Mouse (Mus musculus): ENCODE data around the gene Vgll4. TPM values are rescaled to one million over a fixed set of nuclear protein-coding genes. Genes with fewer than 3 reads are reported as not detected.
A peak's percentile ranks its signal among the peaks of the same experiment; 100 is the strongest.

The Vgll4 gene
- polyA plus RNA-seq, 2 experiments, result 4.6 to 5.5 TPM

DNA sequence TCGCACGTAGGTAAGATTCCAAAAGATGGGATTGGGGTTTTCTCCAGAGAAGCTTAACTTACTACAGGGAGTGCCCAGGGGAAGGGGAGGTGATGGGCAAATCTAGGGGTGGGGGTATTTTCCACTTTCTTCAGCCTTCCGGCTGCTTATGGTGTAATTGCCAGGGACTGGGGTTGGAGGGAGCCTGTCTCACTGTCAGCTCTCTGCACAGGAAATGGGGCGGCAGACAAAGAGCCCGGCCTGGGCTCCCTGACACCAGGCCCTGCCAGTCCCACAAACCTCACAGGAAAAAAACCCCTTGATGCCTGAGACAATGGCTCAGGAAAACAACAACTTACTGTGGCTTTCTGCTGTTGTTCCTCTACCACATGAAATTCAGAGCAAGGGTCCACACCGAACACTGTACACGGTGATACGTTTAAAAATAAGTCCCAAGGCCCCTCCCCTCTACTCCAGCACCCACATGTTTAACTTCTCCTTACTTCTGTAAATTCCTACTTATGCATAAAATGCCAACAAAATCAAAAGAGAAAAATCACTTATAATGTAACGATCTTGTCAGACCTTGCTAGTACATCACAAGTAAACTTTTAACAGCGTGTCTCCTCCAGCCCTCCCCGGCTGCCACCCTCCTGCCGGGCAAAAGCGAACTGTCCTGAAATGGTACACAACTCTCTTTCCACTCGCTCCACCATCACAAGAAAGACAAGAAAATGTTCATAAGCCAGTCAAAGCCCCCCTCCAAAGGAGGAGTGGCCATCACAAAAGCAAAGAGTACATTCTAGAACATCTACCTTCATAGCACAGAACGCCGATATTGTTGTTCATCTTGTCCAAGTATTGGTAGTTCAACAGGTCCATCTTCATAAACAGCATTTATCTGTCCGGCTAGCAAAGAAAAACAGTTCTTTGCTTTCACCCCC is 49.0 kb downstream of the Vgll4 start:
- H3K4me2 ChIP-seq (ENCODE audit: low read depth), result peak overlapping the region; percentile 71
- H3K27ac ChIP-seq, result peak overlapping the region; percentile 68
- H3K9me3 ChIP-seq (ENCODE audit: control insufficient read depth, low read length), result no peaks in the 10 kb centered on the region
- no peaks in the 10 kb centered on the region for H3K36me3 ChIP-seq (replicated peaks; ENCODE audit: control insufficient read depth, insufficient read depth, low read depth)
- TF ChIP-seq CTCF (IDR thresholded peaks at IDR 0.05; ENCODE audit: low read depth), result no peak
- no peak for TF ChIP-seq EP300 (IDR thresholded peaks at IDR 0.05; ENCODE audit: low read depth)
- DNase-seq (ENCODE audit: low read depth in 3 of 3, low spot score in 3 of 3), result no peak
- peak overlapping the region; percentile 77 for H3K9ac ChIP-seq (replicated peaks)
- ATAC-seq (ENCODE audit: insufficient read depth), result peak; percentile 62
- H3K4me1 ChIP-seq (replicated peaks; ENCODE audit: control insufficient read depth in 2 of 2, insufficient read depth in 2 of 2, low read length in 1 of 2), result peaks cover 5 to 30% of the 10 kb centered on the region in 2 experiments
- 1% methylated on average over 17 of the region's 17 CpGs for WGBS (ENCODE audit: insufficient replicate concordance)
- peak overlapping the region; percentile 62 to 81 for H3K4me3 ChIP-seq (ENCODE audit: insufficient read depth in 1 of 2, low read depth in 2 of 2, low read length in 2 of 2)
- H3K27me3 ChIP-seq (ENCODE audit: control insufficient read depth, insufficient read depth, low read length), result no peaks in the 10 kb centered on the region

DNA sequence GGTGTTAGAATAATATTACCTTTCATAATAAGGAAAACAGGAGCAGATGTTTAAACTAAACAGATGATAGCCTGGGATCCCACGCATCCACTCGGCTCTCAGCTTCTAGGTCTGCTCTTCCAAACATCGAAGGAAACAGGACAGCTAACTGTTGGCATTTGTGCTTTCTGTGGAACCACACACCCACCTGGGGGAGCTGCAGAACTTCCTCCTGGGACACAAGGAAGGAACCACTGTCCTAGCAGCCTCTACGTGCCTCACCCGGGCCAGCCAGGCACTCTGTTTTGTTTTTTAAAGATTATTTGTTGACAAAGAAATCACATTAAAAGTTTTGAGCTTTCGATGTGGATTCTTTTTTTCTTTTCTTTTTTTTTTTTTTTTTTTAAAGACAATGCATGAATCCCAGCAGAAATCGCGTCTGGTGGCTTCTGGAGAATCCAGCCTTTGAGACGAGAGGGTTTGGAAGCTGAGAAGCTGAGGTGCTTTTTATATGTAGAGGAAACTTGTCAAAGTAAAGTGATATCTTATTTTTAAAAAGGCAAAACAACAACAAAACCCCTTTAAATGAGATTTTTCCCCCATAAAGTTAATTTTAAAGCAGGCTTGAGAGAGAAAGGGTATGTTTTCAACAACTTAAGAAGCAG is 50.0 kb downstream of the Vgll4 start:
- TF ChIP-seq EP300 (IDR thresholded peaks at IDR 0.05; ENCODE audit: low read depth), result no peak
- peak; percentile 26; the same call in 1 of the 2 replicates for TF ChIP-seq CTCF (IDR thresholded peaks at IDR 0.05; ENCODE audit: low read depth)

DNA sequence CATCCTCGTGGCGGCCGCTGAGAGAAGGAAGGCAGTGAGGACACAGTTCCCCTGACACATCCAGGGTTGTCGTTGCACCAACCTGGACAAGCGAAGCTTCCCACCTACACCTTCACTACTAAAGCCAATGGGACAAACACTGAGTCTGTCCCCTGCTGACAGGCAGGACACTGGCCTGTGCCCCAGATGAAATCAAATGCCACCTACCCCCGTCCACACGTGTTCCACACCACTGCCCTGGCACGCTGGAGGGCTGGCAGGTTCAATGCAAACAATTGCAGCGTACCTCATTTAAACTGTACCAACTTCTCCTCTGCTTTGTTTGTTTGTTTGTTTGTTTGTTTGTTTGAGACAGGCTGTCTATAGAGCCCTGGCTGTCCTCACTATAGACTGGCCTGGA is 50.8 kb downstream of the Vgll4 start:
- H3K27ac ChIP-seq, result no peak overlapping the region

More for the DNA sequence above, 50.0 kb downstream of the Vgll4 start:
- no peaks in the 10 kb centered on the region for H3K27me3 ChIP-seq (ENCODE audit: control insufficient read depth, insufficient read depth, low read length)
- peak overlapping the region; percentile 77 for H3K9ac ChIP-seq (replicated peaks)
- H3K27ac ChIP-seq, result no peak overlapping the region
- peak overlapping the region; percentile 71 for H3K4me2 ChIP-seq (ENCODE audit: low read depth)
- no peaks in the 10 kb centered on the region for H3K9me3 ChIP-seq (ENCODE audit: control insufficient read depth, low read length)
- DNase-seq (ENCODE audit: low read depth in 3 of 3, low spot score in 3 of 3), result no peak
- H3K36me3 ChIP-seq (replicated peaks; ENCODE audit: control insufficient read depth, insufficient read depth, low read depth), result no peaks in the 10 kb centered on the region
- WGBS (ENCODE audit: insufficient replicate concordance), result 8% methylated on average over 9 of the region's 9 CpGs
- peak overlapping the region; percentile 62 to 81 for H3K4me3 ChIP-seq (ENCODE audit: insufficient read depth in 1 of 2, low read depth in 2 of 2, low read length in 2 of 2)
- peaks cover 5 to 30% of the 10 kb centered on the region in 2 experiments for H3K4me1 ChIP-seq (replicated peaks; ENCODE audit: control insufficient read depth in 2 of 2, insufficient read depth in 2 of 2, low read length in 1 of 2)
- ATAC-seq (ENCODE audit: insufficient read depth), result no peak

DNA sequence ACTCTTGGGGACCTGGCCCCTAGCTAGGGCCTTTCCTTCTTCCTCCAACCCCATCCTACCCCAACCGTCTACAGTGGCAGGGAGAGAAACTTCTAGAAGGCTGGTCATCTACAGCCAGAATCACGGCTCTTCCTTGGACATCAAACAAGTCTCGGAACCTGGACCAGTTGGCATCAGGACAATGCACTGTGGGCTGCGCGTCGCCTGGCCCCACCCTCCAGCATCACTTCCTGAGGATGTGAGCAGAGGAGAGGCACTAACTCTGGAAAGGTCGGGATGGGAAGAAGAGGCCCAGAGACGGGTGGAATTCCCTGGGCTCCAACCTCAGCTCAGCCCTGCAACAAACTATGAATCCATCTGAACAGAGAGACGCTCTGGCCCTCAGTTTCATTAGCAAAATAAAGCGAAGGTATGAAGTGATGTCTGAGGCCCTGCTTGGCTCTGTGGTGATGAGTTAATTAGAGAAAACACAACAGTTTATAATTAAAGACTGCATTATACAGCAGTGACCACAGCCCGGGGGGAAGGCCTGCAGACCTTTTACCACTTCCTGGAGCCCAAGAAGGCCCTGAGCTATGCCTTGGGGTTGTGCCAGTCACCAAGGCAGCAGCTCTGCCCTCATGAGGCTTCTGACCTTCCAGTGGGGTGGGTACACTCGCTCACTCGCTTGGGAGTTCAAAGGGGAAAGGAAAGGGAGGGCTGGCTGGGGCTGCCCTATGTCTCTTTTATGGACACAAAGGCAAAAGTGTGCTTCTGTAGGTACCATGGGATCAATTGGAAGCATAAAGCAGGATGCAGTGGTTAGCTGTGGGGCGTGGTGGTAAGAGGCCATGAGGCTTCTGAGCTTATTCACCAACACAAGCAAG is 51.8 kb downstream of the Vgll4 start:
- no peaks in the 10 kb centered on the region for H3K36me3 ChIP-seq (replicated peaks; ENCODE audit: control insufficient read depth, insufficient read depth, low read depth)
- no peaks in the 10 kb centered on the region for H3K9me3 ChIP-seq (ENCODE audit: control insufficient read depth, low read length)
- H3K4me2 ChIP-seq (ENCODE audit: low read depth), result 0 out of 2 replicates have a peak overlapping the region, but pooled peaks have one; percentile 6
- no peak overlapping the region for H3K27ac ChIP-seq
- 52% methylated on average over 14 of the region's 14 CpGs for WGBS (ENCODE audit: insufficient replicate concordance)
- H3K4me1 ChIP-seq (replicated peaks; ENCODE audit: control insufficient read depth in 2 of 2, insufficient read depth in 2 of 2, low read length in 1 of 2), result peaks cover 9 to 38% of the 10 kb centered on the region in 2 experiments
- no peak overlapping the region for H3K4me3 ChIP-seq (ENCODE audit: insufficient read depth in 1 of 2, low read depth in 2 of 2, low read length in 2 of 2)
- no peak overlapping the region for H3K9ac ChIP-seq (replicated peaks)
- ATAC-seq (ENCODE audit: insufficient read depth), result no peak
- DNase-seq (ENCODE audit: low read depth in 3 of 3, low spot score in 3 of 3), result no peak
- TF ChIP-seq EP300 (IDR thresholded peaks at IDR 0.05; ENCODE audit: low read depth), result no peak
- TF ChIP-seq CTCF (IDR thresholded peaks at IDR 0.05; ENCODE audit: low read depth), result no peak
- no peaks in the 10 kb centered on the region for H3K27me3 ChIP-seq (ENCODE audit: control insufficient read depth, insufficient read depth, low read length)

More for the DNA sequence above, 50.8 kb downstream of the Vgll4 start:
- TF ChIP-seq CTCF (IDR thresholded peaks at IDR 0.05; ENCODE audit: low read depth) (no peak), EP300 (IDR thresholded peaks at IDR 0.05; ENCODE audit: low read depth) (no peak)
- ATAC-seq (ENCODE audit: insufficient read depth), result no peak
- Histone ChIP-seq H3K4me3 (ENCODE audit: insufficient read depth in 1 of 2, low read depth in 2 of 2, low read length in 2 of 2) (no peak overlapping the region; a peak in 1 of 4 replicates), H3K9ac (replicated peaks) (no peak overlapping the region), H3K9me3 (ENCODE audit: control insufficient read depth, low read length) (no peaks in the 10 kb centered on the region), H3K36me3 (replicated peaks; ENCODE audit: control insufficient read depth, insufficient read depth, low read depth) (no peaks in the 10 kb centered on the region), H3K4me2 (ENCODE audit: low read depth) (peak overlapping the region; percentile 71), H3K4me1 (replicated peaks; ENCODE audit: control insufficient read depth in 2 of 2, insufficient read depth in 2 of 2, low read length in 1 of 2) (peaks cover 5 to 30% of the 10 kb centered on the region in 2 experiments), H3K27me3 (ENCODE audit: control insufficient read depth, insufficient read depth, low read length) (no peaks in the 10 kb centered on the region)
- no peak for DNase-seq (ENCODE audit: low read depth in 3 of 3, low spot score in 3 of 3)
- WGBS (ENCODE audit: insufficient replicate concordance), result 82% methylated on average over 9 of the region's 9 CpGs

All from liver, embryonic 14.5 days (tissue).